Mouse (Mus musculus): ENCODE results near the gene Cenpn. TPM values are rescaled to one million over a fixed set of nuclear protein-coding genes. Genes with fewer than 3 reads are reported as not detected.

Gene Cenpn
- polyA plus RNA-seq, 1 experiment, result 9.2 TPM

DNA sequence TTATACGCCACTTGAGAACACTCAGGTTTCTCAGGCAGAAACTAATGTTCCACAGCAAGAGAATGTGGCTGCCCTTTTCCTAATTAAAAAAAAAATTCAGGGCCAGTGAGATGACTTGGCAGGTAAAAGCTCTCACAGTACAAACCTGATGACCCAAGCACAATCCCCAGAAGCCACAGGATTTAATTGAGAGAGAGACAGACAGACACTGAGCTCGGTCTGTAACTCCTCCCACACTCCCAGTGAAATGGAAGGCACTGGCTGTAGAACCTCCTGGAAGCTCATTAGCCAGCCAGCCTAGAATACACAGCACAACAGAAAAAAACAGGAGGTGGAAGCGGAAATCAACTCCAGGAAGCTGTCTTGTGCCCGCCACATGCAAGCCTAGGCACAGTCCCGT lies 54.1 kb downstream of the Cenpn start:
- Histone ChIP-seq H3K4me2 (ENCODE audit: low read depth) (no peak overlapping the region), H3K4me3 (no peak overlapping the region), H3K27me3 (ENCODE audit: control insufficient read depth, insufficient read depth, insufficient read length) (no peaks in the 10 kb centered on the region), H3K79me2 (ENCODE audit: control insufficient read depth, insufficient read depth) (no peaks in the 10 kb centered on the region), H3ac (ENCODE audit: control insufficient read depth, insufficient read length) (no peak overlapping the region), H3K36me3 (ENCODE audit: control insufficient read depth, insufficient read depth) (no peaks in the 10 kb centered on the region)
- no peak for TF ChIP-seq POLR2A (IDR thresholded peaks at IDR 0.05; ENCODE audit: insufficient read length, low read depth)
- no peak for TF ChIP-seq TCF3 (IDR thresholded peaks at IDR 0.05; ENCODE audit: insufficient read length, low read depth)
- no peak for TF ChIP-seq MYOG (IDR thresholded peaks at IDR 0.05; ENCODE audit: control insufficient read depth in 1 of 3, insufficient read depth in 1 of 3, insufficient read length in 2 of 3, low read depth in 2 of 3)
- TF ChIP-seq SRF (IDR thresholded peaks at IDR 0.05; ENCODE audit: control insufficient read depth, insufficient read length, low read depth), result no peak
- TF ChIP-seq POLR2AphosphoS2 (IDR thresholded peaks at IDR 0.05; ENCODE audit: insufficient read length, low read depth), result no peak
- no peak for TF ChIP-seq CEBPB (IDR thresholded peaks at IDR 0.05; ENCODE audit: insufficient read depth, poor library complexity, severe bottlenecking)
- no peak for TF ChIP-seq MYOD1 (IDR thresholded peaks at IDR 0.05; ENCODE audit: control insufficient read depth in 1 of 3, insufficient read length in 2 of 3, low read depth in 2 of 3)
- TF ChIP-seq MAX (IDR thresholded peaks at IDR 0.05; ENCODE audit: low read depth), result no peak
- TF ChIP-seq USF1 (IDR thresholded peaks at IDR 0.05; ENCODE audit: low read depth), result no peak
- TF ChIP-seq REST (IDR thresholded peaks at IDR 0.05; ENCODE audit: insufficient read depth, insufficient read length), result no peak
- TF ChIP-seq E2F4 (IDR thresholded peaks at IDR 0.05; ENCODE audit: insufficient read depth), result no peak
- TF ChIP-seq TCF12 (IDR thresholded peaks at IDR 0.05; ENCODE audit: insufficient read depth, poor library complexity, severe bottlenecking), result no peak

DNA sequence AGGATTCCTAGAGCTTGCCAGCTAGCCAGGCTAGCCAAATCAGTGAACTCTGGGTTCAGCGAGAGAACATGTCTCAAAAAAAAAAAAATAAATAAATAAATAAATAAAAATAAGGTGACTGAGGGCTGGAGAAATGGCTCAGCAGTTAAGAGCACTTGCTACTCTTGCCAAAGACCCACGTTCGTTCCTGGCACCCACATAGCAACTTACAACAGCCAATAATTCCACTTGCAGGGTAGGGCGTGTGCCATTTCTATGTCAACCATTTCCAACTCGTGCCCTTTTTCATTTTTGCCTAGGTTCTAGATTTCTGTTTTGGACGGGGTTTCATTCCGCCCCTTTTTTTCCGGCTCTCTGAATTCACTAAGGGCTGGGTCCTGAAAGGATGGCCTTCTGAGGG lies 56.5 kb downstream of the Cenpn start:
- H3K27me3 ChIP-seq (ENCODE audit: control insufficient read depth, insufficient read depth, insufficient read length), result no peaks in the 10 kb centered on the region
- TF ChIP-seq MYOD1 (IDR thresholded peaks at IDR 0.05; ENCODE audit: control insufficient read depth in 1 of 3, insufficient read length in 2 of 3, low read depth in 2 of 3), result no peak
- no peak for TF ChIP-seq REST (IDR thresholded peaks at IDR 0.05; ENCODE audit: insufficient read depth, insufficient read length)
- no peak for TF ChIP-seq TCF12 (IDR thresholded peaks at IDR 0.05; ENCODE audit: insufficient read depth, poor library complexity, severe bottlenecking)
- TF ChIP-seq TCF3 (IDR thresholded peaks at IDR 0.05; ENCODE audit: insufficient read length, low read depth), result no peak
- no peak for TF ChIP-seq USF1 (IDR thresholded peaks at IDR 0.05; ENCODE audit: low read depth)
- no peak overlapping the region for H3ac ChIP-seq (ENCODE audit: control insufficient read depth, insufficient read length)
- H3K79me2 ChIP-seq (ENCODE audit: control insufficient read depth, insufficient read depth), result no peaks in the 10 kb centered on the region
- H3K4me2 ChIP-seq (ENCODE audit: low read depth), result peak overlapping the region; percentile 94
- H3K4me3 ChIP-seq, result peak overlapping the region; percentile 51
- H3K36me3 ChIP-seq (ENCODE audit: control insufficient read depth, insufficient read depth), result no peaks in the 10 kb centered on the region

GRCm38 (mm10) chr8:116978631-116979256 lies 57.2 kb downstream of the Cenpn start, which contains the start of gene 1700030J22Rik:
1700030J22Rik (minus strand) TSS chr8:116978959.
- Histone ChIP-seq H3ac (ENCODE audit: control insufficient read depth, insufficient read length) (no peak within 1 kb of the TSS), H3K4me3 (peak within 1 kb of the TSS; percentile 51), H3K4me2 (ENCODE audit: low read depth) (peak within 1 kb of the TSS; percentile 94), H3K27me3 (ENCODE audit: control insufficient read depth, insufficient read depth, insufficient read length) (no peaks in the 10 kb centered on the region), H3K79me2 (ENCODE audit: control insufficient read depth, insufficient read depth) (no peaks in the 10 kb centered on the region), H3K36me3 (ENCODE audit: control insufficient read depth, insufficient read depth) (peaks cover 4% of the 10 kb centered on the region)
- TF ChIP-seq POLR2A (IDR thresholded peaks at IDR 0.05; ENCODE audit: insufficient read length, low read depth) (peak; percentile 55), MYOD1 (IDR thresholded peaks at IDR 0.05; ENCODE audit: control insufficient read depth in 1 of 3, insufficient read length in 2 of 3, low read depth in 2 of 3) (no peak)

DNA sequence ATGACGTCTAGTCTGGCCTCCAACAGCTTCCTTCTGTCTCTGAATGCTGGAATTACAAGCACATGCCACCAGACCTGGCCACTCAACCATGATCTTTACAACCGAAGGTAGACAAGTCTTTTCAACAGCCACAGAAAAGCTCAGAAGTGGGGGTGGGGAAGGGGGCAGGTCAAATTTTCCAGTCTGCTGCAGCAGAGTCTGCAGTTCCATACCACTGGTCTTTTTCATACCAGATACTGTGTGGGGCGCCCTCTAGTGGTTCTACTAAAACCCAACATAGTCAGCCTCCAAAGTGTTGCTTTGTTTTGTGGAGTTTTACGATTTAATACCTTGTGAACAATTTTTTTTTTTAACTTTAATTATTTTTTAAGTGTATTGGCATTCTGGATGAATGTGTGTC lies 58.6 kb downstream of the Cenpn start:
- peak overlapping the region; percentile 39 for H3K4me2 ChIP-seq (ENCODE audit: low read depth)

GRCm38 (mm10) chr8:116989842-116990241 lies 68.3 kb downstream of the Cenpn start:
- Histone ChIP-seq H3K36me3 (ENCODE audit: control insufficient read depth, insufficient read depth) (peaks cover 8% of the 10 kb centered on the region), H3K4me3 (no peak overlapping the region), H3ac (ENCODE audit: control insufficient read depth, insufficient read length) (no peak overlapping the region), H3K27me3 (ENCODE audit: control insufficient read depth, insufficient read depth, insufficient read length) (no peaks in the 10 kb centered on the region), H3K4me2 (ENCODE audit: low read depth) (no peak overlapping the region), H3K79me2 (ENCODE audit: control insufficient read depth, insufficient read depth) (peaks cover 20% of the 10 kb centered on the region)
- TF ChIP-seq POLR2AphosphoS2 (IDR thresholded peaks at IDR 0.05; ENCODE audit: insufficient read length, low read depth) (no peak), SRF (IDR thresholded peaks at IDR 0.05; ENCODE audit: control insufficient read depth, insufficient read length, low read depth) (no peak), E2F4 (IDR thresholded peaks at IDR 0.05; ENCODE audit: insufficient read depth) (no peak), REST (IDR thresholded peaks at IDR 0.05; ENCODE audit: insufficient read depth, insufficient read length) (no peak), CEBPB (IDR thresholded peaks at IDR 0.05; ENCODE audit: insufficient read depth, poor library complexity, severe bottlenecking) (no peak), USF1 (IDR thresholded peaks at IDR 0.05; ENCODE audit: low read depth) (no peak), MAX (IDR thresholded peaks at IDR 0.05; ENCODE audit: low read depth) (no peak), TCF3 (IDR thresholded peaks at IDR 0.05; ENCODE audit: insufficient read length, low read depth) (no peak), MYOG (IDR thresholded peaks at IDR 0.05; ENCODE audit: control insufficient read depth in 1 of 3, insufficient read depth in 1 of 3, insufficient read length in 2 of 3, low read depth in 2 of 3) (no peak), TCF12 (IDR thresholded peaks at IDR 0.05; ENCODE audit: insufficient read depth, poor library complexity, severe bottlenecking) (no peak), MYOD1 (IDR thresholded peaks at IDR 0.05; ENCODE audit: control insufficient read depth in 1 of 3, insufficient read length in 2 of 3, low read depth in 2 of 3) (no peak), POLR2A (IDR thresholded peaks at IDR 0.05; ENCODE audit: insufficient read length, low read depth) (no peak)

More for the DNA sequence above, 58.6 kb downstream of the Cenpn start:
- H3K36me3 ChIP-seq (ENCODE audit: control insufficient read depth, insufficient read depth), result peaks cover 4% of the 10 kb centered on the region
- H3K27me3 ChIP-seq (ENCODE audit: control insufficient read depth, insufficient read depth, insufficient read length), result no peaks in the 10 kb centered on the region
- no peaks in the 10 kb centered on the region for H3K79me2 ChIP-seq (ENCODE audit: control insufficient read depth, insufficient read depth)
- H3K4me3 ChIP-seq, result no peak overlapping the region
- TF ChIP-seq E2F4 (IDR thresholded peaks at IDR 0.05; ENCODE audit: insufficient read depth), result no peak
- no peak for TF ChIP-seq POLR2A (IDR thresholded peaks at IDR 0.05; ENCODE audit: insufficient read length, low read depth)
- TF ChIP-seq USF1 (IDR thresholded peaks at IDR 0.05; ENCODE audit: low read depth), result no peak
- TF ChIP-seq MYOD1 (IDR thresholded peaks at IDR 0.05; ENCODE audit: control insufficient read depth in 1 of 3, insufficient read length in 2 of 3, low read depth in 2 of 3), result no peak
- no peak for TF ChIP-seq CEBPB (IDR thresholded peaks at IDR 0.05; ENCODE audit: insufficient read depth, poor library complexity, severe bottlenecking)
- no peak for TF ChIP-seq TCF12 (IDR thresholded peaks at IDR 0.05; ENCODE audit: insufficient read depth, poor library complexity, severe bottlenecking)
- TF ChIP-seq POLR2AphosphoS2 (IDR thresholded peaks at IDR 0.05; ENCODE audit: insufficient read length, low read depth), result no peak
- no peak for TF ChIP-seq TCF3 (IDR thresholded peaks at IDR 0.05; ENCODE audit: insufficient read length, low read depth)
- no peak for TF ChIP-seq REST (IDR thresholded peaks at IDR 0.05; ENCODE audit: insufficient read depth, insufficient read length)
- no peak for TF ChIP-seq MAX (IDR thresholded peaks at IDR 0.05; ENCODE audit: low read depth)
- no peak overlapping the region for H3ac ChIP-seq (ENCODE audit: control insufficient read depth, insufficient read length)

All from myocyte (in vitro differentiated cells).